Mouse (Mus musculus): ENCODE measurements around the gene Osgin1. TPM values are rescaled to one million over a fixed set of nuclear protein-coding genes. Genes with fewer than 3 reads are reported as not detected.

Osgin1 gene
- total and polyA plus RNA-seq, 3 experiments = 3.9 to 7.2 (median 5.5) TPM

GRCm38 (mm10) chr8:119466794-119467193 lies 32.9 kb downstream of the Osgin1 start:
- no peak overlapping the region for H3K4me3 ChIP-seq
- no peak overlapping the region for H3K9ac ChIP-seq (ENCODE audit: low read depth, low read length)
- no peaks in the 10 kb centered on the region; the same call in 1 of the 2 replicates for H3K27me3 ChIP-seq (ENCODE audit: control insufficient read depth, insufficient read depth, low read length)
- intact Hi-C loops (cut with DNase I) = no loop called here
- no peak for DNase-seq
- 72% methylated on average over 10 of the region's 10 CpGs for WGBS
- H3K36me3 ChIP-seq (ENCODE audit: control insufficient read depth, insufficient read depth, low read length) = no peaks in the 10 kb centered on the region
- H3K27ac ChIP-seq = no peak overlapping the region
- no peaks in the 10 kb centered on the region for H3K79me2 ChIP-seq (replicated peaks; ENCODE audit: control insufficient read depth, insufficient read depth, low read length)
- TF ChIP-seq CTCF (IDR thresholded peaks at IDR 0.05) = no peak
- no peak for TF ChIP-seq EP300 (IDR thresholded peaks at IDR 0.05; ENCODE audit: insufficient read depth, low read depth, low read length)
- TF ChIP-seq POLR2A (IDR thresholded peaks at IDR 0.05; ENCODE audit: insufficient read depth, low read depth, low read length) = no peak
- H3K4me1 ChIP-seq (ENCODE audit: control insufficient read depth, insufficient read depth, low read length) = no peaks in the 10 kb centered on the region

- no peak for TF ChIP-seq EP300 (IDR thresholded peaks at IDR 0.05; ENCODE audit: insufficient read depth, low read depth, low read length)
- TF ChIP-seq CTCF (IDR thresholded peaks at IDR 0.05) = no peak
- TF ChIP-seq POLR2A (IDR thresholded peaks at IDR 0.05; ENCODE audit: insufficient read depth, low read depth, low read length) = no peak
- Histone ChIP-seq H3K4me3 (no peak overlapping the region), H3K27me3 (ENCODE audit: control insufficient read depth, insufficient read depth, low read length) (no peaks in the 10 kb centered on the region; the same call in 1 of the 2 replicates), H3K4me1 (ENCODE audit: control insufficient read depth, insufficient read depth, low read length) (no peaks in the 10 kb centered on the region), H3K27ac (no peak overlapping the region), H3K36me3 (ENCODE audit: control insufficient read depth, insufficient read depth, low read length) (no peaks in the 10 kb centered on the region), H3K9ac (ENCODE audit: low read depth, low read length) (no peak overlapping the region), H3K79me2 (replicated peaks; ENCODE audit: control insufficient read depth, insufficient read depth, low read length) (no peaks in the 10 kb centered on the region)
- no peak for DNase-seq
- intact Hi-C loops (cut with DNase I) = no loop called here
- 76% methylated on average over 8 of the region's 8 CpGs for WGBS
Measured at GRCm38 (mm10) chr8:119468091-119468490, 34.2 kb downstream of the Osgin1 start.

- 34% methylated on average over 5 of the region's 5 CpGs for WGBS
- intact Hi-C loops (cut with DNase I) = no loop called here
Measured at GRCm38 (mm10) chr8:119478684-119479083, 44.8 kb downstream of the Osgin1 start.

DNA sequence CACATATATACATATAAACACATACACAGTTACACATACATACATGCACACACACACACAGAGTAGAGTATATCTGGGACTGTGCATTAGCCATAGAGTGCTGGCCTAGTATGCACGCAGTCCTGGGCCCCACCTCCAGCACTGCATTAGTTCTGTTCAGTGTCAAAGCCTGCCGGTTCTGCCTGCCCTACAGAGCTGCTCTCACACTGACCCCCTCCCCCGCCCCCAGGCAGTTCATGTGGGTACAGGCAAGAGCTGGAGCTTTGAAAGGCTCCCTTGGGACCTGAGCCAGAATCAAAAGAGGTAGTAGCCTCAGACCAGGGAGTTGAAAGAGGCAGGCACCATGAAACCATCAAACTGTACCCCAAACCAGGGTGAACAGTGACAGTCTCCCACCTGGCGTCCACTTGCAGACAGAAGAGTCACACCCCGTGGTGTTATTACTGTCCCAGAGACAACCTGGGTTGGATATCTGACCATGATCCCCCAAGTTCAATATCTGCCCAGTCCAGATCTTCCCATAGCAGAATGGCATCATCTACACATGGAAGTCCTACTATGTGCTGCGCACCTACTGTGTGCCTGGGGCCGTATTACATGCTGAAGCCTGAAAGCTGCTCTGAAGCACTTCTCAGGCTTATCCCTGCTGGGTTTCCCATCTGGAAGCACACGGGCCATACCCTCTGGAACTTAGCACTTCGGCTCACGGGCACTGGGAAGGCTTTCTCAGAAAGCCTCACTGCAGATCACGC lies 50.4 kb downstream of the Osgin1 start:
- Histone ChIP-seq H3K79me2 (replicated peaks; ENCODE audit: control insufficient read depth, insufficient read depth, low read length) (no peaks in the 10 kb centered on the region), H3K4me3 (no peak overlapping the region), H3K27me3 (ENCODE audit: control insufficient read depth, insufficient read depth, low read length) (no peaks in the 10 kb centered on the region), H3K9ac (ENCODE audit: low read depth, low read length) (no peak overlapping the region), H3K4me1 (ENCODE audit: control insufficient read depth, insufficient read depth, low read length) (no peaks in the 10 kb centered on the region), H3K36me3 (ENCODE audit: control insufficient read depth, insufficient read depth, low read length) (no peaks in the 10 kb centered on the region), H3K27ac (no peak overlapping the region)
- DNase-seq = no peak
- WGBS = 81% methylated on average over 11 of the region's 11 CpGs
- TF ChIP-seq EP300 (IDR thresholded peaks at IDR 0.05; ENCODE audit: insufficient read depth, low read depth, low read length) = no peak
- TF ChIP-seq CTCF (IDR thresholded peaks at IDR 0.05) = no peak
- no peak for TF ChIP-seq POLR2A (IDR thresholded peaks at IDR 0.05; ENCODE audit: insufficient read depth, low read depth, low read length)
- intact Hi-C loops (cut with DNase I) = no loop called here

More at GRCm38 (mm10) chr8:119478684-119479083, 44.8 kb downstream of the Osgin1 start:
- no peak overlapping the region for H3K4me3 ChIP-seq
- no peaks in the 10 kb centered on the region for H3K79me2 ChIP-seq (replicated peaks; ENCODE audit: control insufficient read depth, insufficient read depth, low read length)
- no peaks in the 10 kb centered on the region for H3K4me1 ChIP-seq (ENCODE audit: control insufficient read depth, insufficient read depth, low read length)
- H3K27ac ChIP-seq = no peak overlapping the region
- no peaks in the 10 kb centered on the region for H3K36me3 ChIP-seq (ENCODE audit: control insufficient read depth, insufficient read depth, low read length)
- DNase-seq = no peak
- H3K27me3 ChIP-seq (ENCODE audit: control insufficient read depth, insufficient read depth, low read length) = no peaks in the 10 kb centered on the region
- no peak for TF ChIP-seq EP300 (IDR thresholded peaks at IDR 0.05; ENCODE audit: insufficient read depth, low read depth, low read length)
- TF ChIP-seq CTCF (IDR thresholded peaks at IDR 0.05) = no peak
- TF ChIP-seq POLR2A (IDR thresholded peaks at IDR 0.05; ENCODE audit: insufficient read depth, low read depth, low read length) = no peak
- no peak overlapping the region for H3K9ac ChIP-seq (ENCODE audit: low read depth, low read length)

GRCm38 (mm10) chr8:119487093-119487492 lies 53.2 kb downstream of the Osgin1 start:
- intact Hi-C loops (cut with DNase I) = no loop called here
- no peak for DNase-seq
- H3K79me2 ChIP-seq (replicated peaks; ENCODE audit: control insufficient read depth, insufficient read depth, low read length) = no peaks in the 10 kb centered on the region
- H3K27me3 ChIP-seq (ENCODE audit: control insufficient read depth, insufficient read depth, low read length) = no peaks in the 10 kb centered on the region
- no peak overlapping the region for H3K9ac ChIP-seq (ENCODE audit: low read depth, low read length)
- H3K4me1 ChIP-seq (ENCODE audit: control insufficient read depth, insufficient read depth, low read length) = peaks cover 1% of the 10 kb centered on the region; the same call in 1 of the 2 replicates
- TF ChIP-seq POLR2A (IDR thresholded peaks at IDR 0.05; ENCODE audit: insufficient read depth, low read depth, low read length) = no peak
- no peak for TF ChIP-seq EP300 (IDR thresholded peaks at IDR 0.05; ENCODE audit: insufficient read depth, low read depth, low read length)
- no peak for TF ChIP-seq CTCF (IDR thresholded peaks at IDR 0.05)
- no peak overlapping the region for H3K27ac ChIP-seq
- WGBS = 74% methylated on average over 7 of the region's 7 CpGs
- no peak overlapping the region for H3K4me3 ChIP-seq
- no peaks in the 10 kb centered on the region for H3K36me3 ChIP-seq (ENCODE audit: control insufficient read depth, insufficient read depth, low read length)

Other genes with a start within 250 kb of the Osgin1 start
- 100 to 1,000 TPM; 148 to 159 TPM for gene Hsbp1, start 89.6 kb upstream of the Osgin1 start, total RNA-seq (2021)
- 132 and 216 TPM in 2 replicates for gene Hsbp1, start 89.6 kb upstream of the Osgin1 start, polyA plus RNA-seq (2012; rRNA removed)
- 100 to 1,000 TPM; 110 to 118 TPM for gene Mlycd, start 39.2 kb upstream of the Osgin1 start, total RNA-seq (2021)
- gene Mlycd, start 39.2 kb upstream of the Osgin1 start, polyA plus RNA-seq (2012; rRNA removed) = 83.8 and 99.1 TPM in 2 replicates
- not detected for gene Necab2, start 12.6 kb downstream of the Osgin1 start, total RNA-seq (2021)
- gene Necab2, start 12.6 kb downstream of the Osgin1 start, polyA plus RNA-seq (2012; rRNA removed) = not detected in 2 replicates
- gene Slc38a8, start 67.6 kb downstream of the Osgin1 start, total RNA-seq (2021) = not detected
- gene Slc38a8, start 67.6 kb downstream of the Osgin1 start, polyA plus RNA-seq (2012; rRNA removed) = 0.12 TPM in 1 of 2 replicates, not detected in the other
- 10 to 100 TPM; 32.6 to 35.4 TPM for gene Mbtps1, start 124.6 kb downstream of the Osgin1 start, total RNA-seq (2021)
- gene Mbtps1, start 124.6 kb downstream of the Osgin1 start, polyA plus RNA-seq (2012; rRNA removed) = 36.6 and 51.2 TPM in 2 replicates
- gene Hsdl1, start 141.1 kb downstream of the Osgin1 start, total RNA-seq (2021) = 10 to 100 TPM; 17.6 to 20.4 TPM
- gene Hsdl1, start 141.1 kb downstream of the Osgin1 start, polyA plus RNA-seq (2012; rRNA removed) = 11.9 and 15.6 TPM in 2 replicates
- not detected for gene Dnaaf1, start 141.1 kb downstream of the Osgin1 start, total RNA-seq (2021)
- gene Dnaaf1, start 141.1 kb downstream of the Osgin1 start, polyA plus RNA-seq (2012; rRNA removed) = 0.12 and 0.39 TPM in 2 replicates
- gene Taf1c, start 171.1 kb downstream of the Osgin1 start, total RNA-seq (2021) = 1 to 10 TPM; 3.6 to 3.7 TPM
- gene Taf1c, start 171.1 kb downstream of the Osgin1 start, polyA plus RNA-seq (2012; rRNA removed) = 6.5 and 8.7 TPM in 2 replicates
- not detected for gene Adad2, start 178.6 kb downstream of the Osgin1 start, total RNA-seq (2021)
- gene Adad2, start 178.6 kb downstream of the Osgin1 start, polyA plus RNA-seq (2012; rRNA removed) = not detected in 2 replicates
- gene Kcng4, start 201.6 kb downstream of the Osgin1 start, total RNA-seq (2021) = under 1 TPM; 0.05 to 0.23 TPM
- gene Kcng4, start 201.6 kb downstream of the Osgin1 start, polyA plus RNA-seq (2012; rRNA removed) = 0.33 and 0.41 TPM in 2 replicates
- gene Wfdc1, start 232.2 kb downstream of the Osgin1 start, total RNA-seq (2021) = 10 to 100 TPM; 27.9 to 33.2 TPM
- 39.0 and 41.4 TPM in 2 replicates for gene Wfdc1, start 232.2 kb downstream of the Osgin1 start, polyA plus RNA-seq (2012; rRNA removed)